Mouse (Mus musculus): Measurements from ENCODE around the gene Cst3. TPM values are rescaled to one million over a fixed set of nuclear protein-coding genes. Genes with fewer than 3 reads are reported as not detected.

Gene Cst3
- polyA plus RNA-seq (2015; fragmentation: Nextera tagmentation; extraction: Ambion mirVana), result 421 and 479 TPM in 2 replicates

DNA sequence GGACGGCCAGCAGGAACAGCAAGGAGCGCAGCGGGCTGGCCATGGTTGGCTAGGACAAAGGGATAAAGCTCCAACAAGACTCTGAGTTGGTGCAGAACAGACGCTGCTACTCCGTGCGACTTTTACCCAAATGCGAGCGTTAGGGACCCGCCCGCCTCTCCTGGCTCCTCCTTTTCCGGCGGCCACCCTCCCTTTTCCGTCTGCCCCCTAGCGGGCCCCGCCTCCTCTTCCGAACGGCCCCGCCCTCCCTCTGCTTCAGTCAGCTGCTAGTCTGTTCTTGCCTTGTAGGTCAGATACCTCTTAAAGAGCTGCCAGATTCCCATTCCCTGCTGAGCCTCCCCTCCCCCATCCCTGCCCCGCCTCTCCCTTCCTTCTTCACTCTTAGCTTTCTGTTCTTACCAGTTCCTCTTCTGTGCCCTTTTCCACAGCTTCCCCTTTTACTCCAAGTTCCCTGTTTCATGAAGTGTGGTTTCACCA lies at the start of gene Cst3:
TSS of gene Cst3 (minus strand) at position 358 of the 477 bp plus-strand sequence.
- Histone ChIP-seq H3K4me2 (replicated peaks; ENCODE audit: low read depth, low read length) (peak within 1 kb of the TSS; percentile 86), H3K9me3 (ENCODE audit: low read length) (no peaks in the 10 kb centered on the region), H3K4me1 (ENCODE audit: insufficient read depth, low read length) (peaks cover 26% of the 10 kb centered on the region), H3K4me3 (ENCODE audit: low read length) (peak within 1 kb of the TSS; percentile 61), H3K27ac (ENCODE audit: low read length) (peak within 1 kb of the TSS; percentile 83), H3K9ac (replicated peaks; ENCODE audit: low read length) (peak within 1 kb of the TSS; percentile 73), H3K27me3 (ENCODE audit: insufficient read depth, low read length) (no peaks in the 10 kb centered on the region), H3K36me3 (ENCODE audit: insufficient read depth, low read length) (peaks cover 16% of the 10 kb centered on the region)
- peak; percentile 98 for ATAC-seq (ENCODE audit: low FRiP score, low TSS enrichment)
- 0% methylated on average over 18 of the region's 19 CpGs for WGBS

GRCm38 (mm10) chr2:148902286-148902685 lies 26.8 kb upstream of the Cst3 start:
- peak; percentile 91 for ATAC-seq (ENCODE audit: low FRiP score, low TSS enrichment)
- H3K4me2 ChIP-seq (replicated peaks; ENCODE audit: low read depth, low read length), result no peak overlapping the region
- WGBS, result 8% methylated on average over 5 of the region's 5 CpGs

GRCm38 (mm10) chr2:148900305-148900704 lies 24.8 kb upstream of the Cst3 start:
- H3K36me3 ChIP-seq (ENCODE audit: insufficient read depth, low read length), result no peaks in the 10 kb centered on the region
- no peak overlapping the region for H3K4me3 ChIP-seq (ENCODE audit: low read length)
- H3K27ac ChIP-seq (ENCODE audit: low read length), result no peak overlapping the region
- ATAC-seq (ENCODE audit: low FRiP score, low TSS enrichment), result no peak
- H3K27me3 ChIP-seq (ENCODE audit: insufficient read depth, low read length), result no peaks in the 10 kb centered on the region
- no peak overlapping the region for H3K4me2 ChIP-seq (replicated peaks; ENCODE audit: low read depth, low read length)
- no peaks in the 10 kb centered on the region for H3K4me1 ChIP-seq (ENCODE audit: insufficient read depth, low read length)
- WGBS, result 67% methylated on average over 4 of the region's 4 CpGs
- no peaks in the 10 kb centered on the region for H3K9me3 ChIP-seq (ENCODE audit: low read length)
- H3K9ac ChIP-seq (replicated peaks; ENCODE audit: low read length), result no peak overlapping the region

More at GRCm38 (mm10) chr2:148902286-148902685, 26.8 kb upstream of the Cst3 start:
- H3K4me3 ChIP-seq (ENCODE audit: low read length), result no peak overlapping the region
- H3K4me1 ChIP-seq (ENCODE audit: insufficient read depth, low read length), result no peaks in the 10 kb centered on the region
- H3K36me3 ChIP-seq (ENCODE audit: insufficient read depth, low read length), result no peaks in the 10 kb centered on the region
- no peak overlapping the region for H3K9ac ChIP-seq (replicated peaks; ENCODE audit: low read length)
- H3K9me3 ChIP-seq (ENCODE audit: low read length), result no peaks in the 10 kb centered on the region
- H3K27ac ChIP-seq (ENCODE audit: low read length), result no peak overlapping the region
- no peaks in the 10 kb centered on the region for H3K27me3 ChIP-seq (ENCODE audit: insufficient read depth, low read length)

GRCm38 (mm10) chr2:148896219-148896618 lies 20.7 kb upstream of the Cst3 start:
- H3K27ac ChIP-seq (ENCODE audit: low read length), result no peak overlapping the region
- no peak overlapping the region for H3K9ac ChIP-seq (replicated peaks; ENCODE audit: low read length)
- no peaks in the 10 kb centered on the region for H3K36me3 ChIP-seq (ENCODE audit: insufficient read depth, low read length)
- H3K9me3 ChIP-seq (ENCODE audit: low read length), result no peaks in the 10 kb centered on the region
- H3K4me2 ChIP-seq (replicated peaks; ENCODE audit: low read depth, low read length), result no peak overlapping the region
- H3K4me3 ChIP-seq (ENCODE audit: low read length), result no peak overlapping the region
- H3K27me3 ChIP-seq (ENCODE audit: insufficient read depth, low read length), result no peaks in the 10 kb centered on the region
- peaks cover 2% of the 10 kb centered on the region; the same call in 1 of the 2 replicates for H3K4me1 ChIP-seq (ENCODE audit: insufficient read depth, low read length)
- WGBS, result 84% methylated on average over 1 of the region's 1 CpGs
- ATAC-seq (ENCODE audit: low FRiP score, low TSS enrichment), result no peak

GRCm38 (mm10) chr2:148893107-148893506 lies 17.6 kb upstream of the Cst3 start:
- no peak overlapping the region for H3K4me2 ChIP-seq (replicated peaks; ENCODE audit: low read depth, low read length)
- H3K4me3 ChIP-seq (ENCODE audit: low read length), result no peak overlapping the region
- no peaks in the 10 kb centered on the region for H3K9me3 ChIP-seq (ENCODE audit: low read length)
- ATAC-seq (ENCODE audit: low FRiP score, low TSS enrichment), result no peak
- no peaks in the 10 kb centered on the region for H3K27me3 ChIP-seq (ENCODE audit: insufficient read depth, low read length)
- no peak overlapping the region for H3K27ac ChIP-seq (ENCODE audit: low read length)
- H3K9ac ChIP-seq (replicated peaks; ENCODE audit: low read length), result no peak overlapping the region
- H3K36me3 ChIP-seq (ENCODE audit: insufficient read depth, low read length), result no peaks in the 10 kb centered on the region
- peaks cover 5% of the 10 kb centered on the region; the same call in 1 of the 2 replicates for H3K4me1 ChIP-seq (ENCODE audit: insufficient read depth, low read length)

GRCm38 (mm10) chr2:148890021-148890851 lies 14.7 kb upstream of the Cst3 start:
- Histone ChIP-seq H3K36me3 (ENCODE audit: insufficient read depth, low read length) (no peaks in the 10 kb centered on the region), H3K27ac (ENCODE audit: low read length) (no peak overlapping the region), H3K9me3 (ENCODE audit: low read length) (no peaks in the 10 kb centered on the region), H3K9ac (replicated peaks; ENCODE audit: low read length) (no peak overlapping the region), H3K27me3 (ENCODE audit: insufficient read depth, low read length) (no peaks in the 10 kb centered on the region), H3K4me3 (ENCODE audit: low read length) (no peak overlapping the region), H3K4me1 (ENCODE audit: insufficient read depth, low read length) (peaks cover 5% of the 10 kb centered on the region; the same call in 1 of the 2 replicates), H3K4me2 (replicated peaks; ENCODE audit: low read depth, low read length) (no peak overlapping the region)
- 66% methylated on average over 5 of the region's 5 CpGs for WGBS
- no peak for ATAC-seq (ENCODE audit: low FRiP score, low TSS enrichment)

DNA sequence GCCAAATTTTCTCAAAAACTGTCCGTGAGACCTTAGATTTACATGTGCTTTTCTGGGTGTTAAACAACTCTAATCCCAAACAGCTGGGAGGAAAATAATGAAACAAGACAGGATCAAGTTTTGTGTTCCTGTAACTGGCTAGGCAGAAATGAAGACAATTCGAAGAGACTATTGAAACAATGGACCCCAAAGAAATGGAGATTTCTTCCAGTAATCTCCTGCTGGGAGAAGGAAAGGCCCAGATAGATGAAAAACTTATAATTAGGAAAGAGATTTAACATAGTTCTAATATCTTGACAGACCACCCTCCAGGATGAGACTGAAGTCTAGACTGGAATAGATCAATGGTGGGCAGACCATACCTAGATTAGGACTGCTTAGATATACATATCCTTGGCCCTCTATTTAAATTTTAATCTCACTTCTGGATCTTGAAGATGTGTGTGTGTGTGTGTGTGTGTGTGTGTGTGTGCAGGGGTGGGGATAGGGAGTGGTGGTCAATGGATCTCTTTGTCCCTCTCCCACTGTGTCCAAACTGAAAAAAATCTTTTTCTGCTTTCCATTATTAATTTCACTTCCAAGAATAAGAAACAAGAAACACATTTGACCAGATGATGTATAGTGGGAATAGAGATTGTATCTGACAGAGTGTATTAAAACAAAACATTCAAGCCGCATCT lies 14.0 kb upstream of the Cst3 start:
- H3K27ac ChIP-seq (ENCODE audit: low read length), result no peak overlapping the region
- no peak overlapping the region for H3K4me3 ChIP-seq (ENCODE audit: low read length)
- no peak overlapping the region for H3K4me2 ChIP-seq (replicated peaks; ENCODE audit: low read depth, low read length)
- H3K9ac ChIP-seq (replicated peaks; ENCODE audit: low read length), result no peak overlapping the region
- peaks cover 5% of the 10 kb centered on the region; the same call in 1 of the 2 replicates for H3K4me1 ChIP-seq (ENCODE audit: insufficient read depth, low read length)
- no peak; the same call in 1 of the 2 replicates for ATAC-seq (ENCODE audit: low FRiP score, low TSS enrichment)
- no peaks in the 10 kb centered on the region for H3K9me3 ChIP-seq (ENCODE audit: low read length)
- no peaks in the 10 kb centered on the region for H3K27me3 ChIP-seq (ENCODE audit: insufficient read depth, low read length)
- 64% methylated on average over 3 of the region's 3 CpGs for WGBS
- no peaks in the 10 kb centered on the region for H3K36me3 ChIP-seq (ENCODE audit: insufficient read depth, low read length)

GRCm38 (mm10) chr2:148888872-148889271 lies 13.4 kb upstream of the Cst3 start:
- Histone ChIP-seq H3K36me3 (ENCODE audit: insufficient read depth, low read length) (no peaks in the 10 kb centered on the region), H3K9ac (replicated peaks; ENCODE audit: low read length) (no peak overlapping the region), H3K4me1 (ENCODE audit: insufficient read depth, low read length) (peaks cover 5% of the 10 kb centered on the region; the same call in 1 of the 2 replicates), H3K9me3 (ENCODE audit: low read length) (no peaks in the 10 kb centered on the region), H3K4me2 (replicated peaks; ENCODE audit: low read depth, low read length) (no peak overlapping the region), H3K27me3 (ENCODE audit: insufficient read depth, low read length) (no peaks in the 10 kb centered on the region), H3K4me3 (ENCODE audit: low read length) (no peak overlapping the region), H3K27ac (ENCODE audit: low read length) (no peak overlapping the region)
- WGBS, result 85% methylated on average over 3 of the region's 3 CpGs
- ATAC-seq (ENCODE audit: low FRiP score, low TSS enrichment), result no peak

DNA sequence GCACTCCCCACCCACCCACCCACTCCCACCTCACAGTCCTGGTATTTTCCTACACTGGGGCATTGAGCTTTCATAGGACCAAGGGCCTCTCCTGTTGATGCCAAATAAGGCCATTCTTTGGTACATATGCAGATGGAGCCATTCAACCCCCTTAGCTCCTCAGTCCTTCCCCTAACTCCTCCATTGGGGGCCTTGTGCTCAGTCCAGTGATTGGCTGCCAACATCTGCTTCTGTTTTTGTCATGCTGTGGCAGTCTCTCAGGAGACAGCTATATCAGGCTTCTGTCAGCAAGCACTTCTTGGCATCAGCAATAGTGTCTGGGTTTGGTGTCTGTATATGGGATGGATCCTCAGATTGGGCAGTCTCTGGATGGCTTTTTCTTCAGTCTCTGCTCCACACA lies 9.2 kb upstream of the Cst3 start:
- H3K36me3 ChIP-seq (ENCODE audit: insufficient read depth, low read length), result no peaks in the 10 kb centered on the region
- no peak overlapping the region for H3K4me2 ChIP-seq (replicated peaks; ENCODE audit: low read depth, low read length)
- H3K27me3 ChIP-seq (ENCODE audit: insufficient read depth, low read length), result no peaks in the 10 kb centered on the region
- ATAC-seq (ENCODE audit: low FRiP score, low TSS enrichment), result no peak
- no peak overlapping the region for H3K9ac ChIP-seq (replicated peaks; ENCODE audit: low read length)
- H3K9me3 ChIP-seq (ENCODE audit: low read length), result no peaks in the 10 kb centered on the region
- no peaks in the 10 kb centered on the region for H3K4me1 ChIP-seq (ENCODE audit: insufficient read depth, low read length)
- no peak overlapping the region for H3K27ac ChIP-seq (ENCODE audit: low read length)
- no peak overlapping the region for H3K4me3 ChIP-seq (ENCODE audit: low read length)

DNA sequence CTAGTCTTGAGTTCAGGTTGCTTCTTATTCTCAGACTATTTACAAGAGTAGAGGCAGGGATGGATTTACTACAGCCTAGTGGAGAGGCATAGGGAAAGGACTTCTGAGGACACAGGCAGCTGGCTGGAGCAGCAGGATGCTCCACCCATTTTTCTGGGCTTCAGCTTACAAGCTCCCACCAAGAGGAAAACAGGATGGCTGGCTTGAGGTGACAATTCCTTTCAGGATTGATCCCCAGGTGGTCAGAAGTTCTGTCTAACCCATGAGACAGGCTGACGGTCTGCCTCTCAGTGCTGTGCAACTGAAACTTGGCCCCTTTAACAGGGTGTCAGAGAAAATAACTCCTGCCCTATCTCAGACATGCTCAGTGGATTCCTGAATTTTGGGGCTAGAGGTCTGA lies 3.7 kb upstream of the Cst3 start:
- Histone ChIP-seq H3K4me1 (ENCODE audit: insufficient read depth, low read length) (peaks cover 11% of the 10 kb centered on the region), H3K36me3 (ENCODE audit: insufficient read depth, low read length) (no peaks in the 10 kb centered on the region), H3K9me3 (ENCODE audit: low read length) (no peaks in the 10 kb centered on the region), H3K9ac (replicated peaks; ENCODE audit: low read length) (no peak overlapping the region), H3K4me2 (replicated peaks; ENCODE audit: low read depth, low read length) (no peak overlapping the region), H3K4me3 (ENCODE audit: low read length) (no peak overlapping the region), H3K27ac (ENCODE audit: low read length) (no peak overlapping the region), H3K27me3 (ENCODE audit: insufficient read depth, low read length) (no peaks in the 10 kb centered on the region)
- WGBS, result 52% methylated on average over 1 of the region's 1 CpGs
- no peak for ATAC-seq (ENCODE audit: low FRiP score, low TSS enrichment)
